Mouse (Mus musculus) hindbrain, embryonic 11.5 days (tissue): ENCODE measurements around the gene Gnaz. TPM values are rescaled to one million over a fixed set of nuclear protein-coding genes. Genes with fewer than 3 reads are reported as not detected.

Source experiments
- ATAC-seq: fragments of 200-750 bp; cut with Nextera tagmentation; 2 replicates; pipeline ENCODE4 v1.8.0; 2017; ENCODE audit warnings: mild to moderate bottlenecking, moderate TSS enrichment, moderate library complexity; ENCODE audit not compliant: low FRiP score
- DNase-seq: peaks from one replicate; pipeline ENCODE4 v3.0.0-alpha.2; 2015; ENCODE audit warnings: low spot score
- H3K27ac ChIP-seq: fragments of 300-500 bp; sonication (generic); 2 replicates; pipeline ENCODE4 v1.5.1; 2014; ENCODE audit warnings: mild to moderate bottlenecking, low read depth, low read length
- H3K27me3 ChIP-seq: fragments of 300-500 bp; sonication (generic); 2 replicates; pipeline ENCODE4 v1.6.1; 2014; ENCODE audit warnings: mild to moderate bottlenecking, low read length, moderate library complexity, mixed read lengths; ENCODE audit not compliant: control insufficient read depth, insufficient read depth
- H3K36me3 ChIP-seq: fragments of 300-500 bp; sonication (generic); 2 replicates; pipeline ENCODE4 v1.6.1; 2014; ENCODE audit warnings: mild to moderate bottlenecking, low read length, moderate library complexity, mixed read lengths; ENCODE audit not compliant: control insufficient read depth, insufficient read depth
- H3K4me1 ChIP-seq: fragments of 300-500 bp; sonication (generic); replicated peaks from 2 replicates; pipeline ENCODE4 v1.6.1; 2014; ENCODE audit warnings: low read length, mixed read lengths; ENCODE audit not compliant: control insufficient read depth, insufficient read depth
- H3K4me2 ChIP-seq: fragments of 300-500 bp; sonication (generic); replicated peaks from 2 replicates; pipeline ENCODE4 v1.6.1; 2014; ENCODE audit warnings: mild to moderate bottlenecking, low read depth, low read length
- H3K4me3 ChIP-seq: fragments of 300-500 bp; sonication (generic); 2 replicates; pipeline ENCODE4 v1.5.1; 2014; ENCODE audit warnings: low read depth, low read length
- H3K9ac ChIP-seq: fragments of 300-500 bp; sonication (generic); 2 replicates; pipeline ENCODE4 v1.6.1; 2014; ENCODE audit warnings: low read depth, low read length
- H3K9me3 ChIP-seq: fragments of 300-500 bp; sonication (generic); 2 replicates; pipeline ENCODE4 v1.6.1; 2016; ENCODE audit warnings: low read length; ENCODE audit not compliant: control insufficient read depth
- WGBS: fragments of 180-500 bp; shearing (Covaris S2); extraction: QIAGEN DNeasy Blood & Tissue Kit; methylation state at CpG from one replicate; pipeline ENCODE4 v1.1.7; 2014; 5-methylcytosine and 5-hydroxymethylcytosine counted together
- polyA plus RNA-seq: library from polyadenylated mRNA; unstranded; fragments of >200 nt; fragmentation: Nextera tagmentation; extraction: Ambion mirVana; gene quantifications from 2 replicates; pipeline ENCODE4 v1.2.1, GENCODE M21; 2014

The Gnaz gene
- polyA plus RNA-seq, 1 experiment from 2014 or later: 14.0 TPM

DNA sequence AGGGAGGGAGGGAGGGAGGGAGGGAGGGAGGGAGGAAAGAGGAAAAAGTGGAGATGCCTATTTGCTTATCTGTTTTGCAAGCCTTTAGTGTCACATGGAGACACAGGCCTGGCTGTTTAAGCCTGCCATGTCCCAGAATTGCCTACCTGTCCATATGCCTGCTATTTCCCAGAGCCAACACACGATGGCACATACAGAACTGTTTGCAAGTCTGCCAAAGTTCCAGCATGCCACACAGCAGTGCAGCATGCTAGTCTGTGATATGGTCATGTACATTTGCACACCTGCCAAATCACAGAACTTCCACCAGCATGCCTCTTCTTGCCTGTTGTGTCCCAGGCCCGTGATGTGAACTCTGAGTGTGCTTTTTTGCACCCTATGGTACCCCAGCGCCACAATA is 36.4 kb upstream of the Gnaz start:
- DNase-seq: no peak
- Histone ChIP-seq H3K27me3 (no peaks in the 10 kb centered on the region), H3K4me3 (no peak overlapping the region), H3K4me1 (no peaks in the 10 kb centered on the region), H3K4me2 (no peak overlapping the region), H3K9ac (no peak overlapping the region), H3K27ac (no peak overlapping the region), H3K36me3 (no peaks in the 10 kb centered on the region), H3K9me3 (no peaks in the 10 kb centered on the region)
- 78% methylated on average over 3 of the region's 3 CpGs for WGBS
- no peak for ATAC-seq

DNA sequence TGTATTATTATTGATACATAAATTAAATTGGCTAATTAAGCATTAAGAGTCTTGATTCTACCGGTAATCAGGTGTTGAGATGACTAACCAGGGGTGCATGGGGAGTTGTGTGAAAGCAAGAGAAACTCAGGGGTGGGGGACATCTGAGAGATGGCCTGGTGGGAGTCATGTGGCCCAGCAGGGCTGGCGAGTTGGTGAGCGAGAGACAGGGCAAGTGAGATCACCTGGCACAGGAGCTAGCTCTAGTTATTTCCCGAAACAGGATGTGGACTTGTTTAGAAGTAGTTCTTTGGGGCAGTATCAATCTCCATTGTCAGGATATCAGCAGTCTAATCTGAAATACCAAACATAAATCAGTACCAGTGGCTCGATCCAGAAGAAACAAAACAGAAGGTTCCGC is 35.3 kb upstream of the Gnaz start:
- Histone ChIP-seq H3K4me2 (no peak overlapping the region), H3K9me3 (no peaks in the 10 kb centered on the region), H3K27me3 (no peaks in the 10 kb centered on the region), H3K9ac (no peak overlapping the region), H3K4me3 (no peak overlapping the region), H3K36me3 (no peaks in the 10 kb centered on the region), H3K4me1 (no peaks in the 10 kb centered on the region), H3K27ac (no peak overlapping the region)
- DNase-seq: no peak
- WGBS: 86% methylated on average over 6 of the region's 6 CpGs
- ATAC-seq: no peak

DNA sequence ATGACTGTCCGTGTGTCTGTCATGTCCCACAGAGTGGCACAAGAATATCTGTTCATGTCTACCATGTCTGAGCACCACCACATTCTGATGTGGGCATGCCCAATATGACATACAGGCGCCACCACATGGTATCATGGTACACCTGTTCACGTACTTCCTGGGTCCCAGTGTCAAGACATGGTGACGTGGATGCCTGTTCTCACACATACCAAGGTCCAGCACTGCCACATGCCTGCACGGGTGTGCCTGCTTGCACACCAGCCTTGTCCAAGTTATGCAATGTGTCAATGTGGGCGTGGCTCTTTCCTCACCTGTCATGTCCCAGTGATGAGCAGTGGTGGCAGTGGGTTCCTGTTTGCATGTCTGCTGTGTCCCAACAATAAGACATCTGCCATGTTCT is 34.5 kb upstream of the Gnaz start:
- H3K9ac ChIP-seq: no peak overlapping the region
- H3K4me2 ChIP-seq: no peak overlapping the region
- H3K4me3 ChIP-seq: no peak overlapping the region
- H3K27me3 ChIP-seq: no peaks in the 10 kb centered on the region
- WGBS: 87% methylated on average over 6 of the region's 6 CpGs
- H3K36me3 ChIP-seq: no peaks in the 10 kb centered on the region
- DNase-seq (no peak), ATAC-seq (no peak)
- no peaks in the 10 kb centered on the region for H3K9me3 ChIP-seq
- no peak overlapping the region for H3K27ac ChIP-seq
- H3K4me1 ChIP-seq: no peaks in the 10 kb centered on the region

GRCm38 (mm10) chr10:74933548-74934190 is 33.3 kb upstream of the Gnaz start:
- Histone ChIP-seq H3K27ac (no peak overlapping the region), H3K9ac (no peak overlapping the region), H3K27me3 (no peaks in the 10 kb centered on the region), H3K4me1 (no peaks in the 10 kb centered on the region), H3K36me3 (no peaks in the 10 kb centered on the region), H3K4me3 (no peak overlapping the region), H3K4me2 (no peak overlapping the region), H3K9me3 (no peaks in the 10 kb centered on the region)
- no peak for ATAC-seq
- 91% methylated on average over 19 of the region's 19 CpGs for WGBS
- no peak for DNase-seq

GRCm38 (mm10) chr10:74934521-74934920 is 32.5 kb upstream of the Gnaz start:
- Histone ChIP-seq H3K4me2 (no peak overlapping the region), H3K36me3 (no peaks in the 10 kb centered on the region), H3K4me1 (no peaks in the 10 kb centered on the region), H3K9ac (no peak overlapping the region), H3K27me3 (no peaks in the 10 kb centered on the region), H3K4me3 (no peak overlapping the region), H3K9me3 (no peaks in the 10 kb centered on the region), H3K27ac (no peak overlapping the region)
- WGBS: 80% methylated on average over 12 of the region's 12 CpGs
- DNase-seq: no peak
- ATAC-seq: no peak

GRCm38 (mm10) chr10:74935016-74935415 is 32.0 kb upstream of the Gnaz start:
- DNase-seq (peak; percentile 40), ATAC-seq (no peak)
- no peak overlapping the region for H3K9ac ChIP-seq
- WGBS: 27% methylated on average over 6 of the region's 6 CpGs
- H3K4me2 ChIP-seq: no peak overlapping the region
- H3K4me3 ChIP-seq: no peak overlapping the region
- H3K27ac ChIP-seq: no peak overlapping the region
- no peaks in the 10 kb centered on the region for H3K4me1 ChIP-seq
- no peaks in the 10 kb centered on the region for H3K27me3 ChIP-seq
- H3K36me3 ChIP-seq: no peaks in the 10 kb centered on the region
- H3K9me3 ChIP-seq: no peaks in the 10 kb centered on the region

DNA sequence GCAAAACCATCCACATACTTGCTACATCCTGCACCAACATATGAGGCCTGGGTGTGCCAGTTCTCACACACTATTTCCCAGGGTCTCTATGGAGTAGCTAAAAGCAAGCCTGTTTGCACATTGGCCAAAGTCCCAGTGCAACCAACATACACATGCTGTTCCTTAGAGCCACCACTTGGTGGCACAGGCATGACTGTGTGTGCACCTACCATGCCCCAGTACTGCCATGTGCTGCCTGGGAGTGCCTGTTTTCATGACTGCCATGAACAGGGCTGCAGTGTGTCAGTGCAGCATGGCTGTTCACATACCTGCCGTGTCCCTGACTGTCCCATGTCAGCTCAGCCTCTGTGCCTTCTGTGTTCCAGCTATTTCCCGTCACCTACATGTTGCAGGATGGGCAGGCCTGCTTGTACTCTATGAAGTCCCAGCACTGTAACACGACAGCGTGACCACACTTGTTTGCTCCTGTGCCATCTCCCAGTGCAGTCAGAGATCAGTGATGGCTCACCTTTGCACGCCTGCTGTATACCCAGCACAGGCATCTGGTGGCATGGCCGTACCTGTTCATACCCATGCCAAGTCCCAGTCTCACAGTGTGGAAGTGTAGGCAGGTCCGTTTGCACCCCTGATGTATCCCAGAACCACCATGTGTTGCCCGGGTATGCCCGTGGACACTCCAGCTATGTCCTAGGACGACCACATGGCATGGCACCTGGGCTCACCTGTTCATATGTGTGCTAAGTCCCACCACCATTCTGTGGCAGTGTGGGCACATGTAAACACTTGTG is 29.8 kb upstream of the Gnaz start:
- ATAC-seq: peak; percentile 58

GRCm38 (mm10) chr10:74938410-74938809 is 28.6 kb upstream of the Gnaz start:
- Histone ChIP-seq H3K36me3 (no peaks in the 10 kb centered on the region), H3K9me3 (no peaks in the 10 kb centered on the region), H3K4me1 (no peaks in the 10 kb centered on the region), H3K27me3 (no peaks in the 10 kb centered on the region), H3K4me3 (no peak overlapping the region), H3K4me2 (no peak overlapping the region), H3K27ac (no peak overlapping the region), H3K9ac (no peak overlapping the region)
- ATAC-seq: no peak
- DNase-seq: no peak
- WGBS: 73% methylated on average over 5 of the region's 5 CpGs

More for the DNA sequence above, 29.8 kb upstream of the Gnaz start:
- Histone ChIP-seq H3K27me3 (no peaks in the 10 kb centered on the region), H3K4me1 (no peaks in the 10 kb centered on the region), H3K36me3 (no peaks in the 10 kb centered on the region), H3K9ac (no peak overlapping the region), H3K4me3 (no peak overlapping the region), H3K9me3 (no peaks in the 10 kb centered on the region), H3K4me2 (no peak overlapping the region), H3K27ac (no peak overlapping the region)
- DNase-seq: peak; percentile 50
- 84% methylated on average over 10 of the region's 10 CpGs for WGBS

DNA sequence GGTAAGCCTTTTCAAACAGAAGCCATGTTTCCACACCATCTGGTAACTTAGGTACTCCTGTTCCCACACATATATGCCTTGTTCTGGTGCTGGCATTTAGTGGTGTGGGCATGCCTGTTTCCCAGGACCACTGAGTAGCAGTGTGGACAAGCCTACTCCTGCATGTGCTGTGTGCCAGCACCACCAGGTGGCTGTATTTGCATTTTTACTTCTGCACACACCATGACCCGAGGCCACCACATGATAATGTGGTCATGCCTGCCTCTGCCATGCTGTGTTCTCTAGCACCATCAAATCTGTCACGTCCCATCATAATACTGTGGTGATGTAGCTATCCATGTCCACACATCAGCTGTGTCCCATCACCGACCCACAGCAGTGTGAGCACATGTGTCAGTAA is 27.7 kb upstream of the Gnaz start:
- Histone ChIP-seq H3K9me3 (no peaks in the 10 kb centered on the region), H3K27ac (no peak overlapping the region), H3K4me1 (no peaks in the 10 kb centered on the region), H3K4me3 (no peak overlapping the region), H3K27me3 (no peaks in the 10 kb centered on the region), H3K9ac (no peak overlapping the region), H3K36me3 (no peaks in the 10 kb centered on the region), H3K4me2 (no peak overlapping the region)
- 70% methylated on average over 3 of the region's 3 CpGs for WGBS
- DNase-seq (no peak), ATAC-seq (no peak)
